In genomic region chr13:119756831-119757230, GRCm38 (mm10) we compare ENCODE assay signal across 12 mouse cellular contexts. TPM values are rescaled to one million over a fixed set of nuclear protein-coding genes. Genes with fewer than 3 reads are reported as not detected.
A peak's percentile ranks its signal among the peaks of the same experiment; 100 is the strongest.
DNase-seq lines count a peak whose midpoint lies in the region; ATAC-seq and TF ChIP-seq lines count a peak whose summit lies in the region.
"Had no signal": no experiment of that assay in that cellular context is flagged by ENCODE, and none has a peak within 500 bp of the region (broad histone marks: within the 10 kb centered on the region; RNA-seq: fewer than 3 reads in every experiment).

No protein-coding gene starts in this region.

- no peak overlapping the region for H3K9ac ChIP-seq in heart, adult 2 months (ENCODE audit: low read depth, low read length)
- H3K9ac ChIP-seq in midbrain, embryonic 15.5 days: no peak overlapping the region; the same call in 1 of the 2 replicates

- no peak for TF ChIP-seq CTCF in heart, adult 2 months (IDR thresholded peaks at IDR 0.05)
- TF ChIP-seq CTCF in left cerebral cortex, adult 2 months (IDR thresholded peaks at IDR 0.05): no peak

- intact Hi-C loops in heart, adult 2 months (cut with DNase I): loop anchor here (5.0 kb wide), 2 partner anchors 35 to 65 kb away; partner anchors contain the start of genes Hmgcs1 and Zfp131
- intact Hi-C loops in left cerebral cortex, adult 2 months (cut with DNase I): loop anchor here (1.0 to 2.0 kb wide), 2 partner anchors 14 to 33 kb away; partner anchors contain the start of gene Zfp131

- TF ChIP-seq POLR2A in heart, adult 2 months (IDR thresholded peaks at IDR 0.05; ENCODE audit: insufficient read depth, low read depth, low read length): no peak

- ATAC-seq in midbrain, embryonic 15.5 days (replicated peaks): no peak

- peak; percentile 80 for DNase-seq in heart, adult 11 months
- no peak for DNase-seq in heart, adult 2 months
- no peak for DNase-seq in left cerebral cortex, adult 2 months (ENCODE audit: extremely low spot score in 1 of 2, low spot score in 2 of 2)
- DNase-seq in left cerebral cortex, adult 11 months (ENCODE audit: low spot score): no peak
- no peak for DNase-seq in layer of hippocampus, adult 9-11 months
- DNase-seq in frontal cortex, postnatal 36 days (ENCODE audit: low spot score in 2 of 2): no peak
- DNase-seq: adrenal gland, adult 2 months; cerebellum, postnatal 14 days had no signal

- H3K27ac ChIP-seq in heart, adult 2 months: no peak overlapping the region
- H3K27ac ChIP-seq in left cerebral cortex, adult 2 months: peak overlapping the region; percentile 95; the same call in 1 of the 2 replicates
- 0 out of 2 replicates have a peak overlapping the region, but pooled peaks have one; percentile 37 for H3K27ac ChIP-seq in brown adipose tissue, adult 24 weeks (replicated peaks; ENCODE audit: low read depth, low read length)
- H3K27ac ChIP-seq in midbrain, embryonic 15.5 days: no peak overlapping the region

- peak overlapping the region; percentile 83; the same call in 1 of the 2 replicates for H3K4me2 ChIP-seq in midbrain, embryonic 15.5 days

- H3K9me3 ChIP-seq in midbrain, embryonic 15.5 days: no peaks in the 10 kb centered on the region
- H3K9me3 ChIP-seq: megakaryocyte, embryonic 14.5 days had no signal

- no peaks in the 10 kb centered on the region for H3K27me3 ChIP-seq in heart, adult 2 months (ENCODE audit: control insufficient read depth, insufficient read depth, low read length)
- H3K27me3 ChIP-seq in midbrain, embryonic 15.5 days (replicated peaks): no peaks in the 10 kb centered on the region
- H3K27me3 ChIP-seq: CH12.LX had no signal

- no peaks in the 10 kb centered on the region for H3K4me1 ChIP-seq in heart, adult 2 months (ENCODE audit: control insufficient read depth, insufficient read depth, low read length)
- peaks cover 11% of the 10 kb centered on the region; the same call in 1 of the 2 replicates for H3K4me1 ChIP-seq in brown adipose tissue, adult 24 weeks (ENCODE audit: control insufficient read depth, insufficient read depth, insufficient read length, low read length)
- peaks cover 15% of the 10 kb centered on the region for H3K4me1 ChIP-seq in midbrain, embryonic 15.5 days

- no peaks in the 10 kb centered on the region for H3K36me3 ChIP-seq in heart, adult 2 months (ENCODE audit: control insufficient read depth, insufficient read depth, low read length)
- H3K36me3 ChIP-seq in midbrain, embryonic 15.5 days (replicated peaks): no peaks in the 10 kb centered on the region

- H3K79me2 ChIP-seq in heart, adult 2 months (replicated peaks; ENCODE audit: control insufficient read depth, insufficient read depth, low read length): 0 out of 2 replicates have a peak, but pooled peaks cover 1% of the 10 kb centered on the region

- no peak overlapping the region for H3K4me3 ChIP-seq in heart, adult 2 months
- H3K4me3 ChIP-seq in left cerebral cortex, adult 2 months: peak overlapping the region; percentile 72; the same call in 1 of the 2 replicates
- H3K4me3 ChIP-seq in brown adipose tissue, adult 24 weeks (ENCODE audit: insufficient read depth, low read depth, low read length): peak overlapping the region; percentile 32
- H3K4me3 ChIP-seq in midbrain, embryonic 15.5 days: no peak overlapping the region

- no peak for TF ChIP-seq EP300 in heart, adult 2 months (IDR thresholded peaks at IDR 0.05; ENCODE audit: insufficient read depth, low read depth, low read length)

- WGBS in heart, adult 2 months: 38% methylated on average over 5 of the region's 5 CpGs
- 42% methylated on average over 5 of the region's 5 CpGs for WGBS in midbrain, embryonic 15.5 days

RNA-seq across cellular contexts. Expression of gene Nim1k, which starts 1.1 kb away (rescaled TPM):
- 1 to 10 TPM; 1.2 to 1.8 TPM for total RNA-seq in heart, adult 2 months (2021)
- polyA plus RNA-seq in heart, adult 2 months (2012; rRNA removed): 0.64 and 1.2 TPM in 2 replicates
- 10 to 100 TPM; 12.9 to 16.8 TPM for total RNA-seq in left cerebral cortex, adult 2 months (2021)
- polyA plus RNA-seq in brown adipose tissue, adult 24 weeks (2012; ENCODE audit: insufficient read depth, insufficient read length, missing spikeins): 1.7 and 3.0 TPM in 2 replicates
- 4.5 and 4.7 TPM in 2 replicates for polyA plus RNA-seq in midbrain, embryonic 15.5 days (2015; fragmentation: Nextera tagmentation; extraction: Ambion mirVana)

RNA-seq across cellular contexts. Expression of gene Zfp131, which starts 33.9 kb away (rescaled TPM):
- total RNA-seq in heart, adult 2 months (2021): 10 to 100 TPM; 18.4 to 18.7 TPM
- polyA plus RNA-seq in heart, adult 2 months (2012; rRNA removed): 5.0 and 7.3 TPM in 2 replicates
- 10 to 100 TPM; 46.1 to 47.6 TPM for total RNA-seq in left cerebral cortex, adult 2 months (2021)
- polyA plus RNA-seq in brown adipose tissue, adult 24 weeks (2012; ENCODE audit: insufficient read depth, insufficient read length, missing spikeins): 22.8 and 24.3 TPM in 2 replicates
- polyA plus RNA-seq in midbrain, embryonic 15.5 days (2015; fragmentation: Nextera tagmentation; extraction: Ambion mirVana): 31.0 and 33.3 TPM in 2 replicates

Comparison
In these comparisons a context has a peak if more than half of its experiments do, and no peak if none do; other contexts are left out.
1. H3K27ac ChIP-seq: peak in left cerebral cortex, adult 2 months (single experiment) and brown adipose tissue, adult 24 weeks (single experiment); none in heart, adult 2 months (single experiment) and midbrain, embryonic 15.5 days (single experiment).
2. H3K4me3 ChIP-seq: peak in left cerebral cortex, adult 2 months (single experiment) and brown adipose tissue, adult 24 weeks (single experiment); none in heart, adult 2 months (single experiment) and midbrain, embryonic 15.5 days (single experiment).